Mouse (Mus musculus): ENCODE results near the gene Gm15262. TPM values are rescaled to one million over a fixed set of nuclear protein-coding genes. Genes with fewer than 3 reads are reported as not detected.
A peak's percentile ranks its signal among the peaks of the same experiment; 100 is the strongest.
"Not testable (repeated sequence)": the region's sequence is repeated elsewhere in the genome, so short reads cannot be mapped to it uniquely, and the experiment has no call there.

Gm15262 gene
- total RNA-seq (2021) = not detected

DNA sequence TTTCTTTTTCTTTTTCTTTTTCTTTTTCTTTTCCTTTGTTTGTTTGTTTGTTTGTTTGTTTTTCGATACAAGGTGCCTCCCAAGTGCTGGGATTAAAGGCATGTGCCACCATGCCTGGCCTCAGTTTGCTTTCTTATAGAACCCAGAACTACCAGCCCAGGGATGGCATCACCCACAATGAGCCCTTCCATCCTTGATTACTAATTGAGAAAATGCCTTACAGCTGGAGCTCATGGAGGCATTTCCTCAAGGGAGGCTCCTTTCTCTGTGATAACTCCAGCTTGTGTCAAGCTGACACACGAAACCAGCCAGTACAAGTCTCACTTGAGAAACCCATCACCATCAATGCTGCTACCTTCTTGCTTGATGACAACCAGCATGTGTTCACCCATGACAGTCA lies at the start of gene Gm15262:
Gene Gm15262 (plus strand): TSS at position 301 of the 400 bp plus-strand sequence.
- DNase-seq = not testable (repeated sequence)

DNA sequence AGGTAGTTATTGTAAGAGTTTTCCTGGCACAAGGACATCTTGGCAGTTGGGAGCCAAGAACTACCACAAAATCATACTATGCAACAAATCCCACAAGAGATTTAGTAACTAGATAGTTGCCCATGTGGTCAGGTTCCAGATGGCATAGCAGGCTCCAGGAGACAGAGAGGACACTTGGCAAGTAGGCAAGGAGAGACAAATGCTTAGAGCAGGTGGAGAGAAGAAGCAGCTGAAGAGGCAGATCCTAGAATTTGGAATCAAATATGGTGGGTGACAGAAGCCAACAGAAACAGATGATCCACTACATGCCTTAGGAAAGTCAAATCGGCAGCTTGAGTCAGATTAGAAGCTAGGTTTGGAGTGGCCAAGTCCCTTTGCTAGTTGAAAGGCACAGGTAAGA lies 20.9 kb downstream of the Gm15262 start:
- no peak for DNase-seq

DNA sequence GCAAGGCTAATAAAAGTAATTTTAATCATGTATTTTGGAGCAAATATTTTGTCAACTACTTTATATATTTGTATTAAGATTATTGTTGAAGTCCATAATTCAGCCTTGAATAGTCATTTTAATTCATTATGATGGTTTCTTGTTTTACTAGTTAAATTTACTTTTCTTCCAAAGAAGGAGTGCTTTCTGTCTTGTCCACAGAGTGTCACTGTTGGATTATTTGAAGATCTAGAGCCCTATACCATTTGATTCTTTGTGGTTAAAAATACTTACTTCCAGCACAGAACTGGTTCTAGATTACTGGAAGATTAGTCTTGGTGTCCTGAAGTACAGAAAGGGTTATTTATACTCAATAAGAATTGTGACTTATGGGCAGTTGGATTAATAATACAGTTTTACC lies 29.2 kb downstream of the Gm15262 start:
- no peak for DNase-seq

DNA sequence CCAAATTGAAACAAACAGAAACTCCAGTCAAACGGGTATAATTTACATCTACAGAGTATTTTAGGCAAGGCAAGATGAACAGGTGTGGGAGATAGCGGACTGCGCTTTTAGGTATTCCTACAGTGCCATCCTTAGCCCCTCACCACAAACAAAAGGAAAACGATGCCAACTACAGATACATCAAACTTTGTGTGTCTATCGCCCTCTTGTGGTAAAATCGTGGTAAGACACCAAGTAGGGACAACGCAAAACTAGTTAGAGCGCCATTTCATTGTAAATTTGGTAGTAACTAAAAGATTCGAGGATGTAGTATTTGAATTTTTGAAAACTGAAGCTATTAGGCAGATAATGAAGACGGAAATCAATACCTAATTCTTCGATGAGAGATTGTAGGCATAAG lies 83.7 kb downstream of the Gm15262 start:
- no peak for DNase-seq

DNA sequence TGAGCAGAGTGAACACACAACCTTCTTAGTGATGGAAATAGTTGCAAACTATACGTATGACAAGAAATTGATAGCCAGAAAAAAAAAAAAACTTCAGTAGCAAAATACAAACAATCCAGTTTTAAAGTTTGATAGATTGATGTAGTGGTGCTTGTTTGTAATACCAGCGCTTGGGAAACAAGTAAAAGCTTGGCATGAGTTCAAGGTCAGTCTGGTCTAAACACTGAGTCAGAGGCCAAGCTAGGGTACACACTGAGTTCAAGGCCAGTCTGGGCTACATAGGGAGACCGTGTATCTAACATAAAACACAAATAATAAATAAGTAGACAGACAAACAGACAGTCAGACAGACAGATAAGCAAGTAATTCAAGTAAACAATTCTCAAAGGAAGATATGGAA lies 84.2 kb downstream of the Gm15262 start:
- DNase-seq = no peak

DNA sequence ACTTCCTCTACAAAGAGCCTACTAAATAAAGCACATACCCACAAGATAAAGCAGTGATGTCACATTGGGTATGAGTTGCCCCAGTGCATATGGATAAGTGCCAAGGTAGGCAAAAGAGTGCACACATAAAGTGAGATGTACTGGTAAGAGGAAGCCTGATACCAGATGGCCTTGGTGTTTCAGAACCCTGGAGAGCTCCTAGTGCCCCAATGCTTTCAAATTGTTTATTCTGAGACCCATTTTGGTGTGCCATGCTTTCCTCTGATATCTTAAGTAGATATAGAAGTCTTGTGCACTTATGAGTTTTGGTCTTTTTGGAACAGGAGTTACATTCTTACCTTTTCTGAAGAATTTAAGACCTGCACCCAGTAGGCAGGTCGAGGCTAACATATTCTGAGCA lies 88.3 kb downstream of the Gm15262 start:
- DNase-seq = no peak

DNA sequence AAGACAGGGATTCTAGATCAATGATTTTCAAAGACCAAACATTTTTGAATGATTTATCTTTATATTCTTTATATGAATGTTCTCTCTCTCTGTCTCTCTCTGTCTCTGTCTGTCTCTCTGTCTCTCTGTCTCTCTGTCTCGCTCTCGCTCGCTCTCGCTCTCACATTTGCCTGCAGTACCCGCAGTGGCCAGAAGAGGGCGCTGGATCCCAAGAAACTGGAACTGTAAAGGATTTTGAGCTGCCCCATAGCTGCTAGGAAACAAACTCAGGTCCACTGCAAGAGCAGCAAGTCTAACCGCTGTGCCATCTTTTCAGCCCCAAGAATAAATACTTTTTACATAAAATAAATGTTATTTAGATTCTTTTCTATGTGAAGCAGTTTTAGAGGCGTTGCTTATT lies 98.5 kb downstream of the Gm15262 start:
- DNase-seq = peak in 1 of 2 experiments; percentile 18

DNA sequence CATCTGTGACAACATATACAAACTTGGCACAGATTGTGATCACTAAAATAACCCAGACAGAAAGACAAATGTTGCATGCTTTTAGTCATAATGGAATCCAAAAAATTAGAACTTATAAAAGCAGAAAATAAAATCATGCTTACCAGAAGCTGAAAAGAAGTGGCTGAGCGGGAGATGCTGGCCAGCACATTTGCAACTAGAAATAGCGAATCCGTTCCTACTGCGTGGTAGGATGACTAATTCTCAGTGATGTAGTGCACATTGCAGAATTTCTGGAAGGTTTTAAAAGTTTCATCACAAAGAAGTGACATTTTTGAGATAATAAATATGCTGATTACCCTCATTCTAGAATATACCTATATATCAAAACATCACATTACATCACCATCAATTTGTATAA lies 100.7 kb downstream of the Gm15262 start:
- DNase-seq = no peak

DNA sequence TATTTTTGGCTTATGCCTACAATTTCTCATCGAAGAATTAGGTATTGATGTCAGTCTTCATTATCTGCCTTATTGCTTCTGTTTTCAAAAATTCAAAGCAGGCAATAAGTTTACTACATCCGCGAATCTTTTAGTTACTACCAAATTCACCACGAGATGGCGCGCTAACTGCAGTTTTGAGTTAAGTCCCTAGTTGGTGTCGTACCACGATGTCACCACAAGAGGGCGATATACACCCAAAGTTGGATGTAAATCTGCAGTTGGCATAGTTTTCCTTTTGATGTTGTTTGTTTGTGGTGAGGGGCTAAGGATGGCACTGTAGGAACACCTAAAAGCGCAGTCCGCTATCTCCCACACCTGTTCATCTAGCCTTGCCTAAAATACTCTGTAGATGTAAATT lies 111.9 kb downstream of the Gm15262 start:
- DNase-seq = peak; percentile 33 to 56

DNA sequence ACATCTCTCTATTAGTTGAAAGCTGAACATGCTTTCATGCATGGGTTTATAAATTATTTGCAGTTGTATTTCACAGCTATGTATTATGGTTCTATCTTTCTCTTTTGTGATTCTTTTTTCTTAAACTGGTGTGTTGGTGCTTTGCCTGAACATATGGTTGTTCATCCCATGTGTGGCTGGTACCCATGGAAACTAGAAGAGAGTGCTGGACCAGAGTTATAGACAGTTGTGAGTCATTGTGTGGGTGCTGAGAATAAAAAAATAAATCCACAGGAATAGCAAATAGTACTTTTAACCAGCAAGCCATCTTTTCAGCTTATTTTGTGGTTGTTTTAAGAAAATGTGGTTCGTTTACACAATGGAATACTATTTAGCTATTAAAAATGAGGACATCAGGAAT lies 123.9 kb downstream of the Gm15262 start:
- no peak for DNase-seq

Other genes starting within 250 kb of the Gm15262 start
- gene Scml2, start 170.3 kb upstream of the Gm15262 start, total RNA-seq (2021) = under 1 TPM; 0.83 to 0.87 TPM